9 mouse cellular contexts compared by ENCODE assay signal in the genomic region with DNA sequence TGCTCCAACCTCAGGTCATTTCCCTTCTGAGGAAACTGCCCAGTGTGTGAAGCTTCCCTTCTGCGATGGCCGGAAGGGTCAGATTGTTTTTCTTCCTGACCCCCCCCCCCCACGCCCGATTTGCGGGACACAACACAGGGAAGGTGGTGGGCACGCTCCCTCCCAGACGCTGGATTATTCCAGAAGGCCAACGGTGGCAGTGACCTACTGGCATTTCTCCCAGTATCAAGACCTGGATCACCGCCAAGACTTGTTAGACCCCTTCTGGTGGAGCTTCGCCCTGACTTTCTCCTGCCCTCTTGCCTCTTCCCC.
DNase-seq lines count a peak whose midpoint lies in the region; ATAC-seq and TF ChIP-seq lines count a peak whose summit lies in the region.
"Had no signal": no experiment of that assay in that cellular context is flagged by ENCODE, and none has a peak within 500 bp of the region (broad histone marks: within the 10 kb centered on the region; RNA-seq: fewer than 3 reads in every experiment).

No protein-coding gene starts in this region.

- no peak for TF ChIP-seq CTCF in liver, embryonic 14.5 days (IDR thresholded peaks at IDR 0.05; ENCODE audit: low read depth)

- no peak overlapping the region for H3K4me2 ChIP-seq in liver, embryonic 14.5 days (ENCODE audit: low read depth)
- H3K4me2 ChIP-seq: neural tube, embryonic 12.5 days had no signal

- no peak overlapping the region for H3K4me3 ChIP-seq in liver, embryonic 14.5 days (ENCODE audit: insufficient read depth in 1 of 2, low read depth in 2 of 2, low read length in 2 of 2)
- H3K4me3 ChIP-seq: neural tube, embryonic 12.5 days had no signal

- peak; percentile 51 to 75 for DNase-seq in cerebellum, postnatal 14 days
- DNase-seq in adrenal gland, adult 2 months: peak; percentile 38
- DNase-seq in heart, postnatal 10 days: peak; percentile 64 to 75
- DNase-seq in liver, embryonic 14.5 days (ENCODE audit: low read depth in 3 of 3, low spot score in 3 of 3): no peak
- no peak for DNase-seq in spleen, adult 12 weeks (ENCODE audit: low spot score)
- DNase-seq in urinary bladder, adult 18-20 months (ENCODE audit: low spot score in 2 of 2): no peak
- DNase-seq in layer of hippocampus, adult 18-20 months (ENCODE audit: low spot score in 2 of 2): no peak

- no peak for ATAC-seq in cerebellum, adult (ENCODE audit: insufficient number of reproducible peaks, low FRiP score, low TSS enrichment)
- ATAC-seq in liver, embryonic 14.5 days (ENCODE audit: insufficient read depth): peak; percentile 26; the same call in 1 of the 2 replicates

- 34% methylated on average over 10 of the region's 10 CpGs for WGBS in liver, embryonic 14.5 days (ENCODE audit: insufficient replicate concordance)

- TF ChIP-seq EP300 in liver, embryonic 14.5 days (IDR thresholded peaks at IDR 0.05; ENCODE audit: low read depth): no peak

- no peak overlapping the region for H3K9ac ChIP-seq in liver, embryonic 14.5 days (replicated peaks)
- H3K9ac ChIP-seq: neural tube, embryonic 12.5 days had no signal

- H3K4me1 ChIP-seq in liver, embryonic 14.5 days (replicated peaks; ENCODE audit: control insufficient read depth in 2 of 2, insufficient read depth in 2 of 2, low read length in 1 of 2): peaks cover 0 to 6% of the 10 kb centered on the region in 2 experiments; a peak in 1 of 4 replicates

- H3K27me3 ChIP-seq in liver, embryonic 14.5 days (ENCODE audit: control insufficient read depth, insufficient read depth, low read length): no peaks in the 10 kb centered on the region

- no peak overlapping the region for H3K27ac ChIP-seq in liver, embryonic 14.5 days
- H3K27ac ChIP-seq: neural tube, embryonic 12.5 days had no signal

- intact Hi-C loops in heart, postnatal 10 days (cut with DNase I): no loop called here

- H3K9me3 ChIP-seq in liver, embryonic 14.5 days (ENCODE audit: control insufficient read depth, low read length): no peaks in the 10 kb centered on the region
- H3K9me3 ChIP-seq: neural tube, embryonic 12.5 days had no signal

- no peaks in the 10 kb centered on the region for H3K36me3 ChIP-seq in liver, embryonic 14.5 days (replicated peaks; ENCODE audit: control insufficient read depth, insufficient read depth, low read depth)
- H3K36me3 ChIP-seq: neural tube, embryonic 12.5 days had no signal

Comparison
In these comparisons a context has a peak if more than half of its experiments do, and no peak if none do; other contexts are left out.
1. DNase-seq: peak in cerebellum, postnatal 14 days (2 of 2), adrenal gland, adult 2 months (single experiment) and heart, postnatal 10 days (2 of 2); none in liver, embryonic 14.5 days (0 of 3), spleen, adult 12 weeks (single experiment), urinary bladder, adult 18-20 months (0 of 2) and layer of hippocampus, adult 18-20 months (0 of 2).